Mouse (Mus musculus) stomach, adult 2 months (tissue): Measurements from ENCODE around the gene Hnf1b. TPM values are rescaled to one million over a fixed set of nuclear protein-coding genes. Genes with fewer than 3 reads are reported as not detected.

Experiments used
- polyA plus RNA-seq: library from polyadenylated mRNA; depleted of rRNA; stranded (reverse); fragments of >200 nt; gene quantifications from 2 replicates; pipeline ENCODE4 v1.2.3, GENCODE M21; 2012; rRNA removed

The Hnf1b gene
- 10.0 and 14.3 TPM in 2 replicates for polyA plus RNA-seq

DNA sequence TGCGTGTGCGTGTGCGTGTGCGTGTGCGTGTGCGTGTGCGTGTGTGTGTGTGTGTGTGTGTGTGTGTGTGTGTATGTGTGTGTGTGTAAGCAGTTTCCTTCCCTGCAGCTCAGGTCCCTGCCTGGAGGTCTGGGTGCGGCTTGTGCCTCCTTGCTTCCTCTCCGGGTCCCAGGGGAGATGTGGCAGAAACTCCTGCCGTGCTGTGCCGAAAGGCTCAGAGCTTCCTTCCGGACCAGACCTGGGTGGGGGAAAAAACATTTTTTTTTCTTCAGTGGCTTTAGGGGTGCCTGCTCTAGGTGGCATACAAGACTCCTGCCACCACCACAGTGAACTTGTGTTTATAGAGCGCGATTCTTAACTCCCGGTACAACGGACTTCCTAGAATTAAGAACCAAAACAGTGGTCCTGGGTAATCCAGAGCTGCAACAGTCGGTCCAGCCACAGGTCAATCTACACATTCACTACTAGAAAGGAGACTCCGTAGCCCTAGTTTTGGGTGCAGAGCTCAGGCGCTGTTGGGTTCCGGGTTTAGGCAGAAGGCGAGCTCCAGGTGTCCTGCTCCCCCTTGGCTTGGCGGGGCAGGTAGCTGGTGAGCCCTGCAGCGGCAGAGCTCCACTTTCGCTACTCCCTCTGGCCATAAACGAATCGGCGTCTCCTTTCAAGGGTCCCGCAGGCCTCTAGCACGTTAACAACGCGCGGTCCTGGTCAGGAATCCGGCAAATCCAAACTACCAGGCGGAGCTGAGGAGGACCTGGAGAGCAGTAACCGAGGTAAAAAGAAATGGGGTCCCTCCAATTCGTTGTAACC lies at the start of gene Hnf1b:
Hnf1b (plus strand) TSS at position 535 of the 807 bp plus-strand sequence.

DNA sequence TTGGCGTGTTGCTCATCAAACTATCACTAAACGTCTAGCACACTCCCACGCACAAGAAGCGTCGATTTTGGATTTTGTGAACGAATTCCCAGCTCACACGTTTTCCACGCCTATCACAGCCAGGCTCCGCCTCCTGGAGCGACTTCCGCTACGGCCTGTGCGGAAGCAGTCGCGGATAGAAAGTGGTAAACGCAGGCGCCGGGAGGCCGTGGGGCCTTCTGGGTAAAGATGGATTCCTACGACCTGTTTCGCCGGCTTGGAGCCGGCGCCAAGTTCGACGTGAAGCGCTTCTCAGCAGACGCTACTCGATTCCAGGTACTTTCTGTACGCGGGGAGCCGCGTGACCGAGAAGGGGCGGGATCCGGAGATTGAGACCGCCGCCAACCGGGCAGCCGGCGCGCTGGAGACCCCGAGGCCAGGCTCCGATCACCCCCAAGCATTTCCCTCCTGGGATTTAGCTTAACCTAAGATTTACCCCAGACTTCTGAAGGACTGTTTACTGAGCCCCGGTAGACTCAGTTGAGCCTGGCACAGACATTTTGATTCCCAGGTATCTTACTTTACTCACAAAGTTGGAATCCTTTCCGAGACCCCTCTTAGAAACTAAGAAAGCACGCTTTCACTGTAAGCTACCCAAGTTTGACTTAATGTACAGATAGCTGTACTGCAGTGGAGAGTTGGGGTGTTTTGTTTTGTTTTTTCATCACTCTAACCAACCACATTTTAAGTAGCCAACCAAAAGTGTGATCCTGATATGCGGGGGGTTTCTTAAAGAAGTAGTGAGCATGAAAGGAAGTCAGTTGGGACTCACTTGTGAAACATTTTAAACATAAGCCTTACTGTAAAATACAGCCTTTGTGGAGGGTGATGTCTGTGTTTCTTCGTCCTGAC lies 92.3 kb downstream of the Hnf1b start, which contains the start of gene Ddx52:
Ddx52 (plus strand) TSS at position 113 of the 891 bp plus-strand sequence.

Other genes starting within 250 kb of the Hnf1b start
- not detected in 2 replicates for gene Rpl9-ps1, start 204.4 kb upstream of the Hnf1b start, polyA plus RNA-seq
- 0.53 and 0.76 TPM in 2 replicates for gene Ccl3, start 200.7 kb upstream of the Hnf1b start, polyA plus RNA-seq
- 0.25 and 1.1 TPM in 2 replicates for gene Ccl4, start 187.5 kb upstream of the Hnf1b start, polyA plus RNA-seq
- gene Wfdc17, start 146.1 kb upstream of the Hnf1b start, polyA plus RNA-seq: 0.70 TPM in 1 of 2 replicates, not detected in the other
- 0.89 TPM in 1 of 2 replicates, not detected in the other for gene Wfdc18, start 141.0 kb upstream of the Hnf1b start, polyA plus RNA-seq
- 23.2 and 38.7 TPM in 2 replicates for gene Wfdc21, start 103.1 kb upstream of the Hnf1b start, polyA plus RNA-seq
- gene Heatr6, start 96.4 kb upstream of the Hnf1b start, polyA plus RNA-seq: 7.7 and 7.9 TPM in 2 replicates
- 0.32 and 0.47 TPM in 2 replicates for gene Ddx52, start 92.0 kb downstream of the Hnf1b start, polyA plus RNA-seq
- gene Synrg, start 114.4 kb downstream of the Hnf1b start, polyA plus RNA-seq: 5.5 and 6.9 TPM in 2 replicates
- gene Dusp14, start 219.2 kb downstream of the Hnf1b start, polyA plus RNA-seq: 21.2 and 41.8 TPM in 2 replicates